Mouse (Mus musculus): ENCODE measurements around the gene Urb2.

GRCm38 (mm10) chr8:124038121-124038520, 16.8 kb downstream of the Urb2 start:
- no peak for TF ChIP-seq CTCF (IDR thresholded peaks at IDR 0.05; ENCODE audit: control insufficient read depth, insufficient read depth, insufficient replicate concordance, low read depth, low read length)
- no peak for TF ChIP-seq POLR2A (IDR thresholded peaks at IDR 0.05; ENCODE audit: control insufficient read depth, low read depth, low read length)

Data from testis, adult 2 months (tissue).